Mouse (Mus musculus) cortical plate, adult 2 months (tissue): ENCODE measurements at regions not wholly inside any gene's neighbourhood (a gene's known extent, or its start where the extent isn't known, plus 50 kb on each side); places are given as distances from the start of the nearest gene placed in this dataset.

Source experiments
- H3K27ac ChIP-seq: fragments of 200-500 bp; 2 replicates; pipeline ENCODE4 v1.5.1; 2012; ENCODE audit warnings: low read length, control low read depth, inconsistent platforms; ENCODE audit not compliant: insufficient read depth
- H3K4me1 ChIP-seq: fragments of 200-500 bp; 2 replicates; pipeline ENCODE4 v1.6.1; 2011; ENCODE audit warnings: low read length; ENCODE audit not compliant: control insufficient read depth, insufficient read depth
- H3K4me3 ChIP-seq: fragments of 200-500 bp; 2 replicates; pipeline ENCODE4 v1.5.1; 2011; ENCODE audit warnings: mild to moderate bottlenecking, low read length, control low read depth; ENCODE audit not compliant: insufficient read depth
- CTCF ChIP-seq: fragments of 200-500 bp; IDR thresholded peaks from 2 replicates; pipeline ENCODE4 v1.5.1; 2011; ENCODE audit warnings: mild to moderate bottlenecking, control low read depth, low read length; ENCODE audit not compliant: insufficient read depth; ENCODE audit errors: extremely low read depth
- POLR2A ChIP-seq: fragments of 200-500 bp; IDR thresholded peaks from 2 replicates; pipeline ENCODE4 v1.6.1; 2011; ENCODE audit warnings: mild to moderate bottlenecking, low read length, control low read depth; ENCODE audit not compliant: insufficient read depth; ENCODE audit errors: extremely low read depth

DNA sequence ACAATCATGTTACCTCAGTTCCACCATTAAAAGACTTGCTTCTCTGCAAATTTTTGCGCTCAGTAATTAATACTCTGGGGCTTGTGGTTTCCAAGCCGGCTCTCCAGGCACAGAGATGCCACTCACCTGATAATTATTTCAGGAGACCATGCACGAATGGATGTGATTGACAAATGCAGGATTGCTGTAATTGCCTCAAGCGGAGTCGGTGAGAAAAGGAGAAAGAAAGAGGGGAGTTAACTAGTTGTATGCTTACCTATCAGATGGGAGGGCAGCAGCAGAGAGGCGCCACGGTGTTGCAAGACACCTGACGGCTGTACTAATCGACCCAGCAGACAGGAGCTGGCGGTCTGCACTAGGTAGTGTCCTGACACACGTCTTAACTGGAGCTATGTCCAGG is 513.4 kb upstream of the Mki67 start:
- no peak overlapping the region for H3K27ac ChIP-seq
- H3K4me1 ChIP-seq = no peaks in the 10 kb centered on the region
- H3K4me3 ChIP-seq = no peak overlapping the region
- TF ChIP-seq POLR2A = no peak
- TF ChIP-seq CTCF = no peak

DNA sequence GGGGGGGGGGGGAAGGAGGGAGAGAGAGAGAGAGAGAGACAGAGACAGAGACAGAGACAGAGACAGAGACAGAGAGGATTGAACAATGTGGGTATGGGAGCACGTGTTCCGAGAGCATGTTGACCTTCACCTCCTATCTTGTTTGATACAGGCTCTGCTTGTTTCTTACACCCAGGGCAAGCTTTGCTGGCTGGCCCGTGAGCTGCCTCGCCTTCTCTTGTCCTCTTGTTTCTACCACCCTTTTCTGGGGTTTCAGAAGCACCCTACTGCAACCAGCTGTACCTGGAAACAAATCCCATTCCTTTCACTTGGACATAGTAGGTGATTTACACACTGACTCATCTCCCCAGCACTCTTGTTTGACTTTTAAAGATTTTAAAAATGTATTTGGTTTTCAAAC is 516.0 kb upstream of the Mki67 start:
- TF ChIP-seq CTCF (no peak), POLR2A (no peak)
- no peak overlapping the region for H3K4me3 ChIP-seq
- H3K27ac ChIP-seq = no peak overlapping the region
- no peaks in the 10 kb centered on the region for H3K4me1 ChIP-seq

DNA sequence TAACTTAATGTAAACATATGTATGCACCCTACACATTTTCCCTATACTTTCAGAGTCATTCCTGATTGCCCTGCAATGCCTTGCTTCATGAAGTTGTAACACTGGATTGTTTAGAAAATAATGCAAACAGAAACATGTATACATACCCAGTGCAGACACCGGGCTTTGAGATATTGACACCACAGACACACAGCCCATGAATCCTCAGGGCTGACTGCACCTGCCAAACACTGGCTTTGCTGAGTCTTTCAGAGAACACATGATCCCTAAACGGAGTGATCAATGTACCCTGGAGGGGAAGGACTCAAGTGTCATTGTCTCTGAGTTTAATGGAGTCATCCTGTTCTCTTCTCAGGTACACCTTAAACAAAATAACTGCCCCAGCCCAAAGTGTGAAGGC is 519.4 kb upstream of the Mki67 start:
- no peak for TF ChIP-seq CTCF
- TF ChIP-seq POLR2A = no peak
- no peaks in the 10 kb centered on the region for H3K4me1 ChIP-seq
- no peak overlapping the region for H3K4me3 ChIP-seq
- H3K27ac ChIP-seq = no peak overlapping the region

DNA sequence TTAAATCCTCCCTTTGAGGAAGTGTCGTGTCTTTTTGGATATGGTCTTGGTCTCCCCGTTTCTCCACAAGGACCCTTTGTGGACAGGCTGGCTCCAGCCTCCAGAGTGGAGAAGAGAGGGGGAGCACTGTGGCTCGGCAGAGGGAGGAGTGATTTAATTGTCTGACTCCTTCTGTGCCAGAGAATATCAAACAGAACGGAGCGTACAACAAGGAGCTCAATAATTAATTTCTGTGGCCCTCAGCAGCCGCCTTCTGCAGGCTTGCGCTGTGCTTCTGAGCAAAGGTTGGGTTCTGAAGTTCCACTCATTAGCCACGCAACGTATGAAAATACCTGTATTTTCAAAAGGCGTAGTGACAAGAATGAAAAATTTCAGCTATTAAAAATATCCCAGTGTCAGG is 520.2 kb upstream of the Mki67 start:
- Histone ChIP-seq H3K4me1 (no peaks in the 10 kb centered on the region), H3K4me3 (no peak overlapping the region), H3K27ac (no peak overlapping the region)
- TF ChIP-seq POLR2A (no peak), CTCF (no peak)

DNA sequence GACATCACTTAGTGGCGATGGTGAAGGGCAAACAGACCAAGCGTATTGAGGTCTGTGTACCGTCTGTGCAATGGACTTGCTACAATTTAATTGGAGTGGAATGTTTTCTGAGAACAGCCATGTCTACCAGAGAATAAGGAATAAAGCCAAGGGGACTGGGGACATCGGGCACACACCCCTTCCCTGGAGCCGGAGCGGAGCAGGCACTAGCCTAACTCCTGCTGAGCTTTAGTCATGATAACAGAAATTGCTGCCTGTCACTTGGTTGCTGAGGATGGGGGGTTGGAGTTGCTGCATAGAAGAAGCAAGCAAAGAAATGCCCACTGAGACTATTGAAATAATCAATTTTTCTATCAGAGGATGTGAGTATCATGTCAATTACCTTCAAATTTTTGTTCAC is 549.5 kb upstream of the Mki67 start:
- Histone ChIP-seq H3K4me3 (no peak overlapping the region), H3K4me1 (no peaks in the 10 kb centered on the region), H3K27ac (no peak overlapping the region)
- TF ChIP-seq POLR2A (no peak), CTCF (no peak)

DNA sequence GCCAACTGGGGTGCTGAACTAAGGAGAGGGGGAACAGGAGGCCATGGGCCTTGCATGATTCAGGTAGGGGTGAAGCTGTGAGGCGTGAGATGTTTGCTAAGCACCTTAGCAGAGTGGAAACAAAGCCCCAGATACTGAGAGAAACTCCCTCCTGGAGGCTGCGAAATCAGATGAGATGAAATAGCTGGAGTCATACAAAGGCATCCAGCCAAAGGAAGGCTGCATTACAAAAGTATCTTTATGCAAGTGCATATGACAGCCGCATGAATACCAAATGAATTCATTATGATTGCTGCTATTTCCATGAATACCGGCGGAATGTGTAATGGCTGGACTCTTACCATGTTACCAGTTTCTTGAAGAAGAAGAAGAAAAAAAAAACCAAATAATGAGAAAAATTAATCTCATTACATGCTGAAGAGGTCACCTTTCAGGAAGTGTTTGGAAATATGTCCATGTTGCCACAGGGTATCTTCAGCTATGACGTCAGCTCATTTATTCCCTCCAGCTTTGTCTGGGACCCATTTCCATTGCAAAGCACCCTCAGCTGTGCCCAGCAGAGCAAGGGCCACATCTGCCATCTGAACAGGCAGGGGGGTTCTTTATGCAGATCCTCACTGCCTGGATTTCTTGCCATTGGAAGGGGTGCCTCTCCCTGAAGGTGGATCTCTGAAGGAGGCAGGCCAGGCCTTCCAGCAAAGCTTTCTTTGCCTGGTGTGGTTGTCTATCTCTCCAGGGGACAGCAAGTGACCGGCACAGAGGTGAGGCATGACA is 551.7 kb upstream of the Mki67 start:
- Histone ChIP-seq H3K27ac (peak overlapping the region; percentile 74), H3K4me1 (no peaks in the 10 kb centered on the region), H3K4me3 (no peak overlapping the region)
- TF ChIP-seq POLR2A (no peak), CTCF (no peak)

DNA sequence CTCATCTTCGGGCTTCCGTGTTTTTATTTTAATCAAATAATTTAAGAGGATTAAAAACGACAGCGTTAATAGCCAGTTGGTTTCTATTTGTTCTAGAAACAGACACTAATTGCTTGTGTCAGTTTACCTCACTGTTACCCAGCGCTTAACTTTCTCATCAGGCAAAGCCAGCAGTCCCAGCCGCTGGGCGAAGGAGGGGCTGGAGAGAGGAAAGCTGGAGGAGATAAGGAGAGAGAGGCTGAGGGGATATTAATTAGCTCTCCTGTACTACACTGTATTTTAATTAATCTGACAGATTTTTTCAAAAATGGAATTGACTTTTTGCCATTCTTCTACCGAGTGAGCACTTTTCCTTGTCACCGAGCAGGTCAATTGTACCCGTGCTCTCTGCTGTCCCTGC is 559.5 kb upstream of the Mki67 start:
- TF ChIP-seq POLR2A (no peak), CTCF (no peak)
- H3K4me1 ChIP-seq = no peaks in the 10 kb centered on the region
- H3K27ac ChIP-seq = no peak overlapping the region
- H3K4me3 ChIP-seq = no peak overlapping the region

DNA sequence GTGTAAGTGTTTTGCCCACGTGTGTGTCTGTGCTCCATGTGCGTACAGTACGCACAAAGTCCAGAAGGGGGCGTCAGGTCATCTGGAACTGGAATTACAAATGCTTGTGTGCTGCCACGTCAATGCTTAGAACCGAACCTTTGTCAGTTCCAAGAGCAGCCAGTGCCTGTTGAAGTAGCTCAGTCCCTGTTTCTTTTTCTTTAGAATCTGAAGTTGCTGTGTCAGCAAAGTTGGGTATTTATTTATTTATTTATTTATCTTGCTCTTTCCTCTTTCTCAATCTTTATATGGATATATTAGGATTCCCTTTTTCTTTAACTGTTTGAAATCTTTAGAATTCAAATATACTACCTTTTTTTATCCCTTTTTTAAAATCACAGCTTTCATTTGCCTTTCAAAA is 567.6 kb upstream of the Mki67 start:
- Histone ChIP-seq H3K4me3 (no peak overlapping the region), H3K27ac (no peak overlapping the region), H3K4me1 (no peaks in the 10 kb centered on the region)
- no peak for TF ChIP-seq CTCF
- no peak for TF ChIP-seq POLR2A

DNA sequence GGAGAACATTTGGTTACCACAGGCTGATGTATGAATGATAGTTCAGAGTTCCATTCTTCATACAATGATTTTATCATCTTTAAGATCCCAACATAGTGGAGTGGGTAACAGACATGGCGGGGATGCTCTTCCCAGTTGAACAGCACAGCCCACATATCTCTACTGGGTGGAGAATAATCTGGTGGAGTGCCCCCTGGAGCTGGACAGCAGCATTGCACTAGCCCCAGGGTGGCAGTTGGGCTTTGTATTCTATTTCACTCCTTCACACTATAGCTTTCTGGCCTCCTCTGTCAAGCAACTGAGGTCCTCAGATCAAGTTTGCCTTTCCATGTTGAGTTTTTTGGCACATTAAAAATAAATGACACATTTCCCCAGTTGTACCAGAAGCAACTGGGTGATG is 569.4 kb upstream of the Mki67 start:
- Histone ChIP-seq H3K27ac (no peak overlapping the region), H3K4me1 (no peaks in the 10 kb centered on the region), H3K4me3 (no peak overlapping the region)
- TF ChIP-seq CTCF (no peak), POLR2A (no peak)

DNA sequence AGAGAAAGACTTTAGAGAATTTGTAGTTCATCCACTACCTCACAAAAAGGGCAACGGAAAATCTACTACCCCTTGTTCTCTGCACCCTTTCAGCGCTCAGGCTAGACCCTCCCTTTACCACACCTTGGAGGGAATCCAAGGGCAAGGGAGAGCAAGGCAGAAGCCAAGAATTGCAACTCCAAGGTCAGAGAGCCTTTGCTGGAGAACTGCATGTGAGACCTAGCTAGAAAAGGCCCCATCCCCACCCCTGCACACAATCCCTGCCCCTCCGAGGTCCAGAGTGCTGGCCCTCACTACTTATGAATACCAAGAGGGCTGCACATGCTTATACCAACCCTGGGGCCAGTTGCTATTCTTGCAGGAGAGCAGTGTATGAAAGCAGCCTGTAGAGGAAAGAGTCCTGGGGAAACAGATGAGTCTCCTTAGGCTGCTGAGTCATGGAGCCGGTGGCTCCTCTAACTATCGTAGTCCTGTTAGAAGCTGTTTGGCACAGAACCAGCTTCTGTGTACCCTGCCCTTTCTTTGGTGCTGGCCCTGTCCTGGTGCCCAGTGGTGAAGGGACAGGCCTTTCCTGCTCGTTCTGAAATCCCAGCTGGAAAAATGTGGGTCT is 577.5 kb upstream of the Mki67 start:
- H3K4me3 ChIP-seq = no peak overlapping the region
- H3K27ac ChIP-seq = no peak overlapping the region
- TF ChIP-seq CTCF = no peak
- TF ChIP-seq POLR2A = no peak
- no peaks in the 10 kb centered on the region for H3K4me1 ChIP-seq
